Mouse (Mus musculus) liver, embryonic 11.5 days (tissue): ENCODE data around the gene B3gat3. TPM values are rescaled to one million over a fixed set of nuclear protein-coding genes. Genes with fewer than 3 reads are reported as not detected.
"Not testable (repeated sequence)": the region's sequence is repeated elsewhere in the genome, so short reads cannot be mapped to it uniquely, and the experiment has no call there.

Experiments
- ATAC-seq: fragments of 200-750 bp; cut with Nextera tagmentation; replicated peaks from 2 replicates; pipeline ENCODE4 v1.8.0; 2017; ENCODE audit warnings: moderate number of reproducible peaks, mild to moderate bottlenecking, moderate TSS enrichment, moderate library complexity; ENCODE audit not compliant: low FRiP score
- DNase-seq: peaks from one replicate; pipeline ENCODE4 v3.0.0-alpha.2; 2017; ENCODE audit warnings: low spot score
- H3K27ac ChIP-seq: fragments of 300-500 bp; sonication (generic); 2 replicates; pipeline ENCODE4 v1.5.1; 2014; ENCODE audit warnings: mild to moderate bottlenecking, low read depth, low read length, control low read depth
- H3K27me3 ChIP-seq: fragments of 300-500 bp; sonication (generic); replicated peaks from 2 replicates; pipeline ENCODE4 v1.6.1; 2014; ENCODE audit warnings: low read length, mixed read lengths; ENCODE audit not compliant: control insufficient read depth, insufficient read depth
- H3K36me3 ChIP-seq: fragments of 300-500 bp; sonication (generic); 2 replicates; pipeline ENCODE4 v1.6.1; 2014; ENCODE audit warnings: mild to moderate bottlenecking, low read length, moderate library complexity, mixed read lengths; ENCODE audit not compliant: control insufficient read depth, insufficient read depth
- H3K4me1 ChIP-seq: fragments of 300-500 bp; sonication (generic); replicated peaks from 2 replicates; pipeline ENCODE4 v1.6.1; 2014; ENCODE audit warnings: low read length, mixed read lengths; ENCODE audit not compliant: control insufficient read depth, insufficient read depth
- H3K4me2 ChIP-seq: fragments of 300-500 bp; sonication (generic); 2 replicates; pipeline ENCODE4 v1.6.1; 2014; ENCODE audit warnings: mild to moderate bottlenecking, control low read depth, moderate library complexity
- H3K4me3 ChIP-seq: fragments of 300-500 bp; sonication (generic); 2 replicates; pipeline ENCODE4 v1.5.1; 2014; ENCODE audit warnings: low read depth, low read length, control low read depth
- H3K9ac ChIP-seq: fragments of 300-500 bp; sonication (generic); 2 replicates; pipeline ENCODE4 v1.6.1; 2014; ENCODE audit warnings: low read depth, low read length, control low read depth
- H3K9me3 ChIP-seq: fragments of 300-500 bp; sonication (generic); 2 replicates; pipeline ENCODE4 v1.6.1; 2016; ENCODE audit warnings: low read length, inconsistent platforms, mixed read lengths; ENCODE audit not compliant: control insufficient read depth
- WGBS: fragments of 180-500 bp; shearing (Covaris S2); extraction: QIAGEN DNeasy Blood & Tissue Kit; methylation state at CpG from one replicate; pipeline ENCODE4 v1.1.7; 2014; 5-methylcytosine and 5-hydroxymethylcytosine counted together
- polyA plus RNA-seq: library from polyadenylated mRNA; unstranded; fragments of >200 nt; fragmentation: Nextera tagmentation; extraction: Ambion mirVana; gene quantifications from 2 replicates; pipeline ENCODE4 v1.2.1, GENCODE M21; 2014

B3gat3 gene
- polyA plus RNA-seq, 1 experiment from 2014 or later: 34.8 TPM

DNA sequence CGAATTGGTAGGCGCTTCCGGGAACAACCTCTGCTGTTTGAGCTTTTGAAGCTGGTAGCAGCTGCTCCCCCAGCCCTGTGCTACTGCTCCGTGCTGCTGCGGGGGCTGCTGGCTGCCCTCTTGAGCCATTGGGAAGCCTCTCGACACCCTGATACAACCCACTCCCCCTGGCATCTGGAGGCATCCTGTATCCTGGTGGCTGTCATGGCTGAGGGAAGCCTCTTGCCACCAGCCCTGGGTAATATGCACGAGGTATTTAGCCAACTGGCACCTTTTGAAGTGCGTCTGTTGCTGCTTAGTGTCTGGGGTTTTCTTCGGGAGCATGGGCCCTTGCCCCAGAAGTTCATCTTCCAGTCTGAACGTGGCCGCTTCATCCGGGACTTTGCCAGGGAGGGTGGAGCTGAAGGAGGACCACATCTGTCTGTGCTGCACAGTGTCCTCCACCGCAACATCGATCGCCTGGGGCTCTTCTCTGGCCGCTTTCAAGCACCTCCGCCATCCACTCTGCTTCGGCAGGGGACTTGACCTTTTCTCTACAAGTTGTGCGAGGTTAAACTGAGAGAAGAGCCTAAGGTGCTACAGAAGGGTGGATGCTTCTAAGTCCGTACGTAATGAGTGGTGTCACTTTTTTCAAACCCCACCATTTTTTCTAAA, 22.8 kb upstream of the B3gat3 start:
- ATAC-seq: peak; percentile 25
- Histone ChIP-seq H3K4me3 (peak overlapping the region; percentile 98), H3K4me2 (peak overlapping the region; percentile 87), H3K4me1 (peaks cover 25% of the 10 kb centered on the region), H3K9ac (peak overlapping the region; percentile 58), H3K27ac (peak overlapping the region; percentile 86), H3K36me3 (peaks cover 15% of the 10 kb centered on the region; the same call in 1 of the 2 replicates)
- H3K9me3 ChIP-seq, H3K27me3 ChIP-seq, DNase-seq: not testable (repeated sequence)
- 35% methylated on average over 21 of the region's 21 CpGs for WGBS

DNA sequence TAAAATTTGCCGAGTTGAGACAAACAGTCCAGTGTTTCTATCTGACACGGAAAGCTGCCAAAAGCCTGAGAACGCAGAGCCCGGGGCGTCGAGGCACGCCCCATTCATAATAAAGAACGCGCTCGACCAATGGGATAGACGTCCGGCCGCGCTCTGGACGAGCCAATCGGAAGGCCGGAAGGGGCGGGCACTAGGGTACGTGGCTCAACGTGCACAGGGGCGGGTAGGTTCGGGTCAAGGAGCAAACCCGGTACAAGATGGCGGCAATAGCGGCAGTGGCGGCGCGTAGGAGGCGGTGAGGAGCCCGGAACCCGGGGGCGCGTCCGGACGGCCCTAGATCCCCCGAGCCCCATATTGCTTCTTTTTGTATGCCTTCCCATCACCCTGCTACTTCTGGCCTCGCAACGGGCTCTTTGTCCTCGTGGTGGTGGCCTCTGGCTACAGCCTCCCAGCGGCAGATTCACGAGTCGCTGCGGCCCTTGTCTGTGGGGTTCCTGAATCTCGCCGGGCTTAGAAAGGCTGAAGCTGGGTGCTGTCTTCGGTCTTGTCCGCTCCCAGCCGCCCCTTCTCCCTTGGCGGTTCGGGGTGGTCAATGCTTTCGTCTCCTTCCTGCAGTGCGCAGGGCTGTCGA, 22.2 kb upstream of the B3gat3 start, which contains the start of gene Ganab:
TSS of gene Ganab (plus strand) at position 207 of the 631 bp plus-strand sequence.
- Histone ChIP-seq H3K9ac (peak within 1 kb of the TSS; percentile 97), H3K4me1 (peaks cover 25% of the 10 kb centered on the region), H3K27me3 (no peaks in the 10 kb centered on the region), H3K9me3 (no peaks in the 10 kb centered on the region), H3K27ac (peak within 1 kb of the TSS; percentile 93), H3K4me2 (peak within 1 kb of the TSS; percentile 87), H3K4me3 (peak within 1 kb of the TSS; percentile 98), H3K36me3 (peaks cover 16% of the 10 kb centered on the region; the same call in 1 of the 2 replicates)
- ATAC-seq (peak; percentile 98), DNase-seq (peak; percentile 95)
- under 1% methylated on average over 53 of the region's 53 CpGs for WGBS

DNA sequence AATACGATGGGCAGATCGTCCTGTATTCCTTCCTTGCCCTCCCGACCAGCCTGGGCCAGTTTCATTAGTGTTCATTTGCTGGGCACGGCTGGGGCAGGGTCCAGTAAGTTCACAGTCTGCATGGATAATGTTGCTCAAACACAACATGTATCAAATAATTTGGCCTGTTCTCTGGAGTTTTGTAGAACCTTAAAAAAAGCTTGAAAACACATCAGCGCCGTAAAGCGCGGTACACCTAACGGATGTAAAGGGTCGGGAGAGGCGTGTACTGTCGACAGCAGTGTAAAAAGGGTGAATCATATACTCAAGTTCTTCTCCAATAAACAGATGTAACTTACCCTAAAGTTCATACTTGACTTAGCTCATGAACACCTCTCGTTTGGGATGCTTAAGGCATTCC, 21.6 kb upstream of the B3gat3 start:
- Histone ChIP-seq H3K9me3 (no peaks in the 10 kb centered on the region), H3K4me3 (peak overlapping the region; percentile 98), H3K9ac (peak overlapping the region; percentile 97), H3K4me2 (peak overlapping the region; percentile 87), H3K27ac (peak overlapping the region; percentile 93), H3K27me3 (no peaks in the 10 kb centered on the region), H3K36me3 (peaks cover 20% of the 10 kb centered on the region; the same call in 1 of the 2 replicates), H3K4me1 (peaks cover 25% of the 10 kb centered on the region)
- 7% methylated on average over 13 of the region's 13 CpGs for WGBS
- no peak for DNase-seq
- peak; percentile 3; the same call in 1 of the 2 replicates for ATAC-seq

DNA sequence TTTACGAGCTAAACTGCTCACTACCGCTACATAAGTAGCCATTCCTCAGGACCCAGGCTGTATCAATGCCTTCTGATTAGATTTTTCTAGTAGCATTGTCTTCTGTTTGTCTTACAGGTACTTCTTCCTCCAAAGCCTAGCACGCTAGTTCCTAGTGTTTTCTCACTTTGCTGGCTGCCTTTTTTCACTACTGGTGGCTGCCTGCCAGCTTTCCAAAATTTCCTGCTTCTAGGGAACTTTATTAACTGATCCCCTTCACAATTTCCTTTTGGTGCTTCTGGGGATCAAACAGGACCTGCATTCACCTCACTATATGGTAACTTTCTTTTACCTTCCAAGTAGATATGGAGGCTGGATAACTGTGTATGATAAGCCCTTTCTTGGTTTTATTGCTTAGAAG, 21.1 kb upstream of the B3gat3 start:
- H3K27ac ChIP-seq: no peak overlapping the region
- ATAC-seq: no peak
- H3K4me3 ChIP-seq: peak overlapping the region; percentile 98
- H3K4me1 ChIP-seq: peaks cover 25% of the 10 kb centered on the region
- no peaks in the 10 kb centered on the region for H3K9me3 ChIP-seq
- H3K4me2 ChIP-seq: peak overlapping the region; percentile 87
- WGBS: 41% methylated on average over 3 of the region's 3 CpGs
- peaks cover 20% of the 10 kb centered on the region; the same call in 1 of the 2 replicates for H3K36me3 ChIP-seq
- no peak for DNase-seq
- peak overlapping the region; percentile 97 for H3K9ac ChIP-seq
- H3K27me3 ChIP-seq: no peaks in the 10 kb centered on the region

DNA sequence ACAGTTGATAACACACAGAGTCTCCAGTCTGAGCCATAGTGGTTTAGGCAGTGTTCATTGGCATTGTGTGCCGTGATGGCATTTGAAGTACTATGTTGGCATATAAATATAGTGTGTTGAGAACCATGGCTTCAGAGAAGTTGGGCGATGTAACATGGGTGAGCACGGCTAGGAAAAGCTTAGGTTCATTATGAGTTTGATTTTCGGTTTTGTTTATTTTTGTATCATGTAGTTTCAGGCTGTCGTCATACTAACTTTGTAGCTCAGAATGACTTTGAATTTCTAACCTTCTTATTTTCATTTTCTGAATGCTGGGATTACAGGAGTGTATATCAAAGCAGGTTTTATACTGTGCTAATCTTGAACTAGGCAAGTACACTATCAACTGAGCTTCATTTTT, 16.8 kb upstream of the B3gat3 start:
- H3K4me1 ChIP-seq: peaks cover 8% of the 10 kb centered on the region
- H3K9me3 ChIP-seq: no peaks in the 10 kb centered on the region
- H3K4me3 ChIP-seq: no peak overlapping the region
- H3K4me2 ChIP-seq: no peak overlapping the region
- H3K27me3 ChIP-seq: no peaks in the 10 kb centered on the region
- WGBS: 96% methylated on average over 5 of the region's 5 CpGs
- no peak for DNase-seq
- no peak overlapping the region for H3K9ac ChIP-seq
- peaks cover 45% of the 10 kb centered on the region for H3K36me3 ChIP-seq
- no peak for ATAC-seq
- no peak overlapping the region for H3K27ac ChIP-seq

DNA sequence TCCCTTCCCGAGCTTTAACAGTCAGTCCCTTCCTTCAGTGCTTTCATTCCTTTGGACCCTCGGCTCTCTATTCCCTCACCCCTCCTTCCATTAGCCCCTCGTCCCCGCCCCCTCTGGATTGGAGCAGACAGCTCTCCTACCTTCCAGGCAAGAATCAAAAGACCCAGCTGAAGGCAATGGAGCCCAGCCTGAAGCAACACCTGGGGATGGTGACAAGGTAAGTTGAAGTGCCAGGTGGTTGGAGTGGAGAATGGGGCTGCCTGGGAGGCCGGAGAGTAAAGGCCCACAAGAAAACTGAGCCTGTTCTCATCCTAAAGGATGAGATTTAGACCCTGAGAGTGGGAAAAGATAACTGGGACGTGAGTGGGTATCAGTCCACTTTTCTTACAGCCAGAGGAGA, 11.6 kb upstream of the B3gat3 start:
- no peak overlapping the region for H3K4me2 ChIP-seq
- WGBS: 86% methylated on average over 6 of the region's 6 CpGs
- H3K27ac ChIP-seq: no peak overlapping the region
- no peaks in the 10 kb centered on the region for H3K9me3 ChIP-seq
- H3K4me1 ChIP-seq: no peaks in the 10 kb centered on the region
- no peaks in the 10 kb centered on the region for H3K27me3 ChIP-seq
- ATAC-seq (no peak), DNase-seq (no peak)
- H3K36me3 ChIP-seq: peaks cover 81% of the 10 kb centered on the region
- no peak overlapping the region for H3K9ac ChIP-seq
- 0 out of 2 replicates have a peak overlapping the region, but pooled peaks have one; percentile 5 for H3K4me3 ChIP-seq

DNA sequence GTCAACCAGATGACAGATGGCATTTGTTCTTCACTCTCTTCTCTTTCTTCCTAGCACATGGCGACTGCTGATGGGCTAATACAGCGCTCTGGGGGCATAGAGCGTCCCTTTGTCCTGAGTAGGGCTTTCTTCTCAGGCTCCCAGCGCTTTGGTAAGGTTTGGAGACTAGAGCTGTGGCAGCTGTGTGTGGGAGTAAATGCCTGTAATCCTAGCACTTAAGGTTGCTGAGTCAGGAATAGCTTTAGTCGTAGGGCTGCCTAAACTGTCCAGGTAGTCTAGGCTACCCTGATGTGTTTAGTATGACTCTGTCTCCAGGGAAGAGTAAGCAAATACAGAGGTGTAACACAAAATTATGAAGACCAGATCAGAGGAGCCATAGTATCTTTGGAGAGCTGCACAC, 8.4 kb upstream of the B3gat3 start:
- ATAC-seq (no peak), DNase-seq (no peak)
- Histone ChIP-seq H3K9ac (no peak overlapping the region), H3K4me3 (no peak overlapping the region), H3K27ac (no peak overlapping the region), H3K36me3 (peaks cover 92% of the 10 kb centered on the region), H3K27me3 (no peaks in the 10 kb centered on the region), H3K4me2 (no peak overlapping the region), H3K9me3 (no peaks in the 10 kb centered on the region), H3K4me1 (no peaks in the 10 kb centered on the region)
- 94% methylated on average over 5 of the region's 5 CpGs for WGBS

DNA sequence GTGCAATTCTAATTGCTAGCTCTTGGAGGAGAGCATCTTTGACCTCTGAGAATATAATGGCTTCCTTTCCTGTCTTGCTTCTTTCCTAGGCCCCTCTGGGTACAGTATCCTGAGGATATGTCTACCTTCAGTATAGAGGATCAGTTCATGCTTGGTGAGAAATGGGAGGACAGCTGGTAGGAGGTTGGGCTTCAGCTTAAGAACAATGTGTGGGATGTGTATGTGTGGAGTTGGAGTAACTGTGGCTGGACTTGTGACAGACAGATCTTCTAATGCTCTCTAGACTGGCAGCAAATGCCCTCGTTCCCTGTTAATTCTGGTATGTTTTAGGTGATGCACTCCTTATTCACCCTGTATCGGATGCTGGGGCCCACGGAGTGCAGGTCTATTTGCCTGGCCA, 6.0 kb upstream of the B3gat3 start:
- Histone ChIP-seq H3K4me1 (no peaks in the 10 kb centered on the region), H3K4me2 (no peak overlapping the region), H3K36me3 (peaks cover 70% of the 10 kb centered on the region), H3K4me3 (no peak overlapping the region), H3K9me3 (no peaks in the 10 kb centered on the region), H3K9ac (no peak overlapping the region), H3K27ac (no peak overlapping the region), H3K27me3 (no peaks in the 10 kb centered on the region)
- 91% methylated on average over 3 of the region's 3 CpGs for WGBS
- DNase-seq (no peak), ATAC-seq (no peak)

DNA sequence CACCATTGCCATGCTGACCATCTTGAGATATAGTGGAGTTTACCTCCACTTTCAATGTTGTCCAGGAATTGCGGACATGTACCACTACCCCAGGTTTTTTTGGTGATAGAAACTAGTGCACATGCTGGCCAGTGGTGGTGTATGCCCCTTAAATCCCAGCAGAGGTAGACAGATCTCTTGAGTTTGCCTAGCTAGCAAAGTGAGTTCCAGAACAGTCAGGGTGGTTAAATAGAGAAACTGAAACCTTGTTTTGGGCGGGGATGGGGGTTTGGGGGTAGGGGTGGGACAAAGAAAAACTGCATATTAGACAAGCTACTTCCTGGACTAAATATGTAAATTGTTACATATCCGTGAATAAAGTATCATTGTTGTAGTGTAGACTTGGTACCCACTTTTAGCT, 1.2 kb upstream of the B3gat3 start:
- ATAC-seq: no peak
- Histone ChIP-seq H3K27me3 (no peaks in the 10 kb centered on the region), H3K4me2 (no peak overlapping the region), H3K9me3 (no peaks in the 10 kb centered on the region), H3K36me3 (peaks cover 29% of the 10 kb centered on the region), H3K4me3 (no peak overlapping the region), H3K27ac (no peak overlapping the region), H3K9ac (no peak overlapping the region), H3K4me1 (peaks cover 15% of the 10 kb centered on the region)
- WGBS: 77% methylated on average over 3 of the region's 3 CpGs
- DNase-seq: no peak
